Mouse (Mus musculus): ENCODE results near the gene Rplp0.
A peak's percentile ranks its signal among the peaks of the same experiment; 100 is the strongest.
"Not testable (repeated sequence)": the region's sequence is repeated elsewhere in the genome, so short reads cannot be mapped to it uniquely, and the experiment has no call there.

The Rplp0 gene

GRCm38 (mm10) chr5:115551386-115551785, 7.9 kb upstream of the Rplp0 start:
- ATAC-seq (ENCODE audit: low TSS enrichment), result no peak

DNA sequence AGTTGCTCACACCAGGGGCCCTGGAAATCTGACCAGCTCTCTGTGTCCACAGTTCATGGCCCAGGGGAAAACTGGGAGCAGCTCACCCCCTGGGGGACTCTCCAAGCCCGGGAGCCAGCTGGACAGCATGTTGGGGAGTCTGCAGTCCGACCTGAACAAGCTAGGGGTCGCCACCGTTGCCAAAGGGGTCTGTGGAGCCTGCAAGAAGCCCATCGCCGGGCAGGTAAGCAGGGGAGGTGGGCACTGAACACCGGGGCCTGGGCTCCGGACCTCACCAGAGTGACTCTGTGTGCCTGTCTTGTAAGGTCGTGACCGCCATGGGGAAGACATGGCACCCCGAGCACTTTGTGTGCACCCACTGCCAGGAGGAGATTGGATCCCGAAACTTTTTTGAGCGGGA, 7.5 kb upstream of the Rplp0 start:
- no peak for ATAC-seq (ENCODE audit: low TSS enrichment)

DNA sequence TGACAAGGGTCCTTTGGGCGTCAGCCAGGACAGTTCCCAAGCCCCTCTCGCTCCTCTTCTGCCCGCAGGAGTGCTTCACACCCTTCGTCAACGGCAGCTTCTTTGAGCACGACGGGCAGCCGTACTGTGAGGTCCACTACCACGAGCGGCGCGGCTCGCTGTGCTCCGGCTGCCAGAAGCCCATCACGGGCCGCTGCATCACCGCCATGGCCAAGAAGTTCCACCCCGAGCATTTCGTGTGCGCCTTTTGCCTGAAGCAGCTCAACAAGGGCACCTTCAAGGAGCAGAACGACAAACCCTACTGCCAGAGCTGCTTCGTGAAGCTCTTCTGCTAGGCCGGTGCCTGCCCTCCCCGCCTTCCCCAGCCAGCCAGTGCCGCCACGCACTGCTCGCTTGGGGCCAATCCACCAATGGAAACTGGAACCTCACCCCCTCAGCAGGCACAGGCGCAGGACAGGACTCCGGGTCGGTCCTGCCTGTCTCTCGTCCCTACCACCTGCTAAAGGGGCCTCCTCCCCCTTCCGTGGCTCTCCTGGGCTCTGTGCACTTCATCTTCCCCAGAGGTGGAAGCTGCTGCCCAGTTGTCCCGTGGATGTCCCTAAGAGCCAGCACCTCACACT, 5.4 kb upstream of the Rplp0 start:
- ATAC-seq (ENCODE audit: low TSS enrichment), result no peak

- no peak for ATAC-seq (ENCODE audit: low TSS enrichment)
These were observed 4.6 kb upstream of the Rplp0 start for GRCm38 (mm10) chr5:115554536-115555291.

DNA sequence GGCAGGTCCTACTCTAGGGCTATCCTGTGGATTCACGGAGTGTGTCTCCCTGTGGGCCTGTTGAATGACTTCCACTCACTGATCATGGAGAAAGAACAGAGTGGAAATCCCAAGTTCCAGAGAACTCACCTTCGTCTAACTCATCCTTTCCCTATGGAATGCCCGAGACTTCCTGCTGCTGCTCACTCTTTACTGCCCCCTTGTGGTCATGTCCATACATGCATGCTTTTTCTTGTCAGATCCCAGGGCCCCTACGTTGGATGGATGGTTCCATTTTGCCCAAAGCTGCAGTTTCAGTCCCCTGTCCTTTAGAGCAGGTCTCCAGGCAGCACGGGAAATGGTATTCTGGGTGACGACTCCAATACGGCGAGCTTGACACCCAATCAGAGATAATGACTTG, 3.0 kb upstream of the Rplp0 start:
- ATAC-seq (ENCODE audit: low TSS enrichment), result peak; percentile 42; the same call in 1 of the 2 replicates

GRCm38 (mm10) chr5:115558182-115558794, 979 bp upstream of the Rplp0 start:
- ATAC-seq (ENCODE audit: low TSS enrichment), result no peak

DNA sequence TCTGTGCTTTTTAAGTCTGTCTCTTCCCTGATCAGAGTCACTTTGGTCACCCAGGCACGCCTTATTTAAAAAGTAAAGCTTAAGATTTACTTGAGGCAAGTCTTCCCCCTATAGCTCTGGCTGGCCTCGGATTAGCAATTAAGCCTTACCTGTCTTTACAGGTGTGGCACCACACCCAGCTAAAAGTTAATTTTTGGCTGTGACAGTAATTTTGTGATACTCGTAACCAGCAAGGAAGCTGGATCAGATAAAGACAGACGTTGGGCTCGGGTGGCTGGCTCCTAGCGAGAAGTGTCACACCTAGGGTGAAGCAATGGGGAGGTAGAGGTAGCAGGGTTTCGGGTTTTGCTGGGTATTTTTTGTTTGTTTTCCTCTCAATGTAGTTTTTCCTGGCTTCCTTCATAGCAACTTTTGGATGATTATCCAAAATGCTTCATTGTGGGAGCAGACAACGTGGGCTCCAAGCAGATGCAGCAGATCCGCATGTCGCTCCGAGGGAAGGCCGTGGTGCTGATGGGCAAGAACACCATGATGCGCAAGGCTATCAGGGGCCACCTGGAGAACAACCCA, 1.2 kb downstream of the Rplp0 start:
- ATAC-seq (ENCODE audit: low TSS enrichment), result no peak

- ATAC-seq (ENCODE audit: low TSS enrichment), result no peak
These were observed 4.7 kb downstream of the Rplp0 start for GRCm38 (mm10) chr5:115563771-115564585.

DNA sequence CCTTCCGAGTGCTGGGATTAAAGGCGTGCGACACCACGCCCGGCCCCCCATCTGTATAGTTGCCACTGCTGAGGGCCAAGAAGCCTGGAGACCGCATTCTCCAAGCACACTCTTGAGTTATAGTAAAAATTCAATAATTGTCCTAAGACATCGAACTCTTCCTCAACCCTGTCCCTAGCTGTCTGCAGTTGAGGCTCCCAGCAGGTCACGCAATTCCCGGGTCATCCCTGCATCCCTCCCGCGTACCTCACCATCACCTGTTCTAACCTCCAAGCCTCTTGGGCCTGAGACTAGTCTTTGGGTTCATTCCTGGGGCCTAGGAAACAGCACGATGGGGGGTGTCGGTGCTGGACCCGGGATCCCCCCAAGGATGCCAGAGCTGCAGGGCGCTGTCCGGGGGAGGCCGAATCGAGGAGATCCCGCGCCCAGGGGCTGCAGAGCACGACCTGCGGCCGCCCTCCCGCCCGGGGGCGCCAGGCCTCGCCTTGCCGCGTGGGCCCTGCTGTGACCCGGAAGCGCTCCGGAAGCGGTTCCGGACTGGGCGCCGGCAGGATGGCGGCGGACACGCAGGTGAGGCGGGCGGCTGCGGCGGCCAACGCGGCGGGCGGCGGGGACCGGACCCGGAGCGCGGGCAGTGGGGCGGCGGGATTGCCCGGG, 5.6 kb downstream of the Rplp0 start, which contains the start of gene Gcn1l1:
Gene Gcn1l1, plus strand, starts transcription at position 518 of the 657 bp plus-strand sequence.
- peak; percentile 84; the same call in 1 of the 2 replicates for ATAC-seq (ENCODE audit: low TSS enrichment)

- peak; percentile 18; the same call in 1 of the 2 replicates for ATAC-seq (ENCODE audit: low TSS enrichment)
These were observed 6.1 kb downstream of the Rplp0 start for GRCm38 (mm10) chr5:115565403-115565802.

- no peak for ATAC-seq (ENCODE audit: low TSS enrichment)
These were observed 9.4 kb downstream of the Rplp0 start for GRCm38 (mm10) chr5:115568681-115569080.

GRCm38 (mm10) chr5:115569308-115569707, 10.0 kb downstream of the Rplp0 start:
- ATAC-seq (ENCODE audit: low TSS enrichment), result no peak

- no peak for ATAC-seq (ENCODE audit: low TSS enrichment)
These were observed 10.5 kb downstream of the Rplp0 start for GRCm38 (mm10) chr5:115569721-115570120.

DNA sequence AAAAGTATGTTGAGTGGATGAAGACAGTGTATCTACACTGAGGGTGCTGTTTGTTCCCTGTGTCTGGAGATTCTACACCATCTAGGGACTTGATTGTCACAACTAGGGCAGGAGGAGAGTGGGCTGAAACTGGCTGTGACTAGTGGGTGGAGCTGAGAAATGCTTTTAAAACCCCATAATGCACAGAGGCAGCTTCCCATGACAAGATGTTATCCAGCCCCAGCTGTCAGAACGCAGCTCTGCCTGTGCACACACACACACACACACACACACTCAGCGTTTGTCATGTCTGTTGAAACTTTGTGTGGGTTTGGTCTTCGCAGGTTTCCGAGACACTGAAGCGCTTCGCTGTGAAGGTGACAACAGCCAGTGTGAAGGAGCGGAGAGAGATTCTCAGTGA, 11.8 kb downstream of the Rplp0 start:
- peak; percentile 85 for ATAC-seq (ENCODE audit: low TSS enrichment)

- peak; percentile 75 for ATAC-seq (ENCODE audit: low TSS enrichment)
These were observed 13.6 kb downstream of the Rplp0 start for GRCm38 (mm10) chr5:115572679-115573535.

- ATAC-seq (ENCODE audit: low TSS enrichment), result no peak
These were observed 15.7 kb downstream of the Rplp0 start for GRCm38 (mm10) chr5:115574992-115575391.

GRCm38 (mm10) chr5:115577686-115578085, 18.4 kb downstream of the Rplp0 start:
- not testable (repeated sequence) for ATAC-seq (ENCODE audit: low TSS enrichment)

GRCm38 (mm10) chr5:115578922-115579321, 19.7 kb downstream of the Rplp0 start:
- no peak; the same call in 1 of the 2 replicates for ATAC-seq (ENCODE audit: low TSS enrichment)

- ATAC-seq (ENCODE audit: low TSS enrichment), result peak; percentile 57; the same call in 1 of the 2 replicates
These were observed 20.1 kb downstream of the Rplp0 start for GRCm38 (mm10) chr5:115579363-115579762.

Data from frontal cortex, adult (tissue).